Mouse (Mus musculus) duodenum, adult 2 months (tissue): ENCODE results near the gene Atp6v1fnb. TPM values are rescaled to one million over a fixed set of nuclear protein-coding genes. Genes with fewer than 3 reads are reported as not detected.

Experiments used
- polyA plus RNA-seq: library from polyadenylated mRNA; depleted of rRNA; stranded (reverse); fragments of >200 nt; gene quantifications from 2 replicates; pipeline ENCODE4 v1.2.3, GENCODE M21; 2012; ENCODE audit warnings: low replicate concordance; rRNA removed

Atp6v1fnb gene
- polyA plus RNA-seq, result not detected in 2 replicates

GRCm38 (mm10) chr6:29471137-29471536 is at the start of gene Atp6v1fnb:
TSS of gene Atp6v1fnb (plus strand) at chr6:29471437.

GRCm38 (mm10) chr6:29433038-29433803 is 38.0 kb upstream of the Atp6v1fnb start, which contains the start of gene Flnc:
TSS of gene Flnc (plus strand) at chr6:29433256.

DNA sequence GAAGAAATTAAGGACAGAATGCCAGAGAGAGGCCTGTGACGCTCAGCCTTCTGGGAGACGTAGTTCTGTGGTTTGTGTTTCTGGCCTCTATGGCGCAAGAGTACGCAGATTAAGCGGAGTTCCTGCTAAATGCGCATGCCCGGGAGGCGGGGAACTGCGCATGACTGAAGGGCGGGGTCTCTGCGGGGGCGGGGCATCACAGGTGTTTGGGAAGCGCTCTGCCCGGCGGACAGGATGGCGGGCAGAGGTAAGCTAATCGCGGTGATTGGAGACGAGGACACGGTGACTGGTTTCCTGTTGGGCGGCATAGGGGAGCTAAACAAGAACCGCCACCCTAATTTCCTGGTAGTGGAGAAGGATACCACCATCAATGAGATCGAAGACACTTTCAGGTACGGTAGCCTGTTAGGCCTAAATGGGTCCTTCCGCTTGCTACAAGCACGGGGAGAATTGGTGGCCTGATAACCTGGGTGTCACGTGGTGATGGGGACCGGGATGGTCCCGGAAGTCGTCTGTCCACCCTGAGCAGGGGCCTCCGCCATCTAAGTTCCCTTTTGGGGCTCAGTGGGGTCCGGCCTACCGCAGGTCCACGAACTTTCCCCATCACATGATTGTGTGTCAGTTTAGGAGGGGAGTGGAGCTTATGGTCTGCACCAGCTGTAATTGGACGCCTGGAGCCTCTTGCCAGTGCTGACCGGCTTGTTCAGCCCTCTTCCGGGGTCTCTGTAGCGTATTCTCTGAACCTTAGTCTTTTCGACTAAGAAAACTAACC is 3.5 kb upstream of the Atp6v1fnb start, which contains the start of gene Atp6v1f:
Gene Atp6v1f (plus strand): TSS at position 136 of the 772 bp plus-strand sequence.

DNA sequence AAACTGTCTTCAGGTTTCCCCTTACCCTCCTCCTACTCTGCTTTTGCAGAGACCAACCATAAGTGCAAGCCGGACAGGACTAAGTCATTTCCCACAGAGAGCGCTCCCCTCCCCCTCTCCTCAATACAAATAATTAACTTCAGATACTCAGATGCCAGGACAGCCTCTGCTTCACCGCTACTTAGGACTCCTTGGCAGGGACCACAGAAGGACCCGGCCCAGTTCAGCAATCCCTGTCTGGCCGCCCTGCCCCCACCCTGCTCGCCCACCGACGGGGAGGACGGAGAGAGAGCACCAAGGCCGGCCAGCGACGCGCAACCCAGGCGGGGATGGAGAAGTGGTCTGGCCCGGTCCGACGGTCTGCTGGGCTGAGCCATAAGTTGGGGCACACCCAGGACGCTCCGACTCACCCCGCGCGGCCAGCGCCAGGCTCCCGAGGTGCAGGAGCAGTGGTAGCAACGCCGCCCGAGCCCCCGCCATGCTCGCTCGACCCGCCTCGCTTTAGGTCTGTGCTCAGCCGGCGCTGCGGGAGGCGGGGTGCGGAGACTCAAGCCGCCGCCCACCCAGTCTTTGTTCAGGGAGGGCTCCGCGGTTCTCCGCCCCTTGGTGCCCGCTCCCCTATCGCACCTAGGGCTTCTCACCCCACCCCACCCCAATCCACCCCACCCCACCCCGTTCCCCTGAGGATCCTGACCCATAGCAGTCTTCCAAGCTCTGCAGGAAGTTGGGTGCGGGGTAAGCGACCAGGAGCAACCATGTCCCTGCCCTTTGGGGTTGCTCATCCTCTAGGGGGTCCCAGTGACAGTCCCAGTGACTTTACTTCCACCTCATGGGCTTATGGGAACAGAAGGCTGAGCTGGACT is 36.4 kb downstream of the Atp6v1fnb start, which contains the start of gene Kcp:
Gene Kcp (minus strand): TSS at position 506 of the 863 bp plus-strand sequence.

Other genes starting within 250 kb of the Atp6v1fnb start
- 5.1 and 22.3 TPM in 2 replicates for gene Hilpda, start 198.9 kb upstream of the Atp6v1fnb start, polyA plus RNA-seq
- gene Fam71f2, start 191.8 kb upstream of the Atp6v1fnb start, polyA plus RNA-seq, result 0.39 and 0.56 TPM in 2 replicates
- not detected in 2 replicates for gene Fam71f1, start 152.3 kb upstream of the Atp6v1fnb start, polyA plus RNA-seq
- 13.7 and 14.7 TPM in 2 replicates for gene Calu, start 123.4 kb upstream of the Atp6v1fnb start, polyA plus RNA-seq
- not detected in 2 replicates for gene Opn1sw, start 83.0 kb upstream of the Atp6v1fnb start, polyA plus RNA-seq
- gene Ccdc136, start 75.1 kb upstream of the Atp6v1fnb start, polyA plus RNA-seq, result 1.00 and 2.3 TPM in 2 replicates
- gene Flnc, start 38.2 kb upstream of the Atp6v1fnb start, polyA plus RNA-seq, result 4.8 and 9.1 TPM in 2 replicates
- gene Atp6v1f, start 3.7 kb upstream of the Atp6v1fnb start, polyA plus RNA-seq, result 203 and 282 TPM in 2 replicates
- gene Kcp, start 36.5 kb downstream of the Atp6v1fnb start, polyA plus RNA-seq, result 5.0 and 7.2 TPM in 2 replicates
- 11.5 and 15.4 TPM in 2 replicates for gene Irf5, start 55.2 kb downstream of the Atp6v1fnb start, polyA plus RNA-seq
- gene Tnpo3, start 138.4 kb downstream of the Atp6v1fnb start, polyA plus RNA-seq, result 10.2 and 36.5 TPM in 2 replicates
- gene Tspan33, start 222.8 kb downstream of the Atp6v1fnb start, polyA plus RNA-seq, result 1.2 and 2.9 TPM in 2 replicates